Mouse (Mus musculus) urinary bladder, postnatal 25 days (tissue): ENCODE results near the gene Moxd2.

ENCODE experiments used
- DNase-seq: peaks from one replicate; pipeline ENCODE4 v3.0.0; 2022; ENCODE audit warnings: low spot score

Gene Moxd2

DNA sequence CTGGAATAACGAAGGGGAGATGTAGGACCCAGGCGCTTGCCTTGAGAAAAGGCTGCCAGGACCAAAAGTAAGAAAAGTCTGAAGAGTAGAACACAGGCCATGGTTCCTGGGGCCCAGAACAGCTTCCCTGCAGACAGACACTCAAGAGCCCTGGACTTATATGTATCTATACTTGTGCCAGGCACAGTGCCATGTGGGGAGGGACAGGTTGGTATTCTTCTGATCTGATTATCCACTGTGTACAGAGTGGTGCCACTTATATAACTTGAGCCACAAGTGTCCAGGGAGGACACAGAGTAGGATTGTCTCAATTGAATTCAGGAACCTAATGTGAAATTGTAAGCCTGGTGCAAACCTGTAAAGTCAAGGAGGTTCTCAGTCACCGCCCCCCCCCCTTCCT is at the start of gene Moxd2:
Gene Moxd2, minus strand, starts transcription at position 101 of the 400 bp plus-strand sequence.
- no peak for DNase-seq

DNA sequence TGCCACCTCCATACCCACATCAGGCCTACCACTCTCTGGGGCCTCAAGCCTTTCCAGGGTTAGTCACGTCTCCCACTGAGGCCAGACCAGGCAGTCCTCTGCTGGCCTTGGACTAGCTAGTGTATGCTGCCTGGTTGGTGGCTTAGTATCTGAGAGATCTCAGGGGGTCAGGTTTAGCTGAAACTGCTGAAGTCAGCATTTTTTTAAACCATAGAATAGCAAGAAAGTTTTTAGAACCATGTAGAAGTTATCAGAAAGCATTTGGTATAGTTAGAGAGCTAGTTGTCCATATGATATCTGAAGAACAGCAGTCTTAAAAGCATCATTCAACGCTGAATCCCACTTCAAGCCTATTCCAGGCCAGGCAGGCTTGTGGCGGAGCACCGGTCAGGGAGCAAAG is 32.7 kb upstream of the Moxd2 start:
- DNase-seq: no peak

- DNase-seq: no peak
Measured at GRCm38 (mm10) chr6:40900287-40900686, 13.0 kb upstream of the Moxd2 start, which contains the start of gene Prss58. Gene Prss58, minus strand, starts transcription at chr6:40900387.

DNA sequence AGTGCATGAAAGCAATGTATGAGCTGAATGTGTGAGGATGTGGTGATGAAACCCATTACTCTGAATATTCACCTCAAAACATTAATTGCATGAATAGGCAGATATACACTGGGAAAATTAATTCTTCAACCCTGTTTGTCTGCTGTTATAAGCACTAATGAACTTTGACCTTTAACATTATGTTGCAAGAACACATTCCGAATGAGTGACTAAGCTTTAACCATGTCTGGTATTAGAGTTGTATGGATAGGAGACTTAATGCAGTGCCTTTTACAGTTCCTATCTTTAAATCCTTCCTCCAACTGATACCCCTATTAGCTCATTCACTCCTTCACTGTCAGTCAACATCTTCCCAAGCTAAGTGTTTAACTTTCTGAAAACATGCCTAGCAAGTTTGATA is 7.4 kb upstream of the Moxd2 start:
- DNase-seq: no peak

DNA sequence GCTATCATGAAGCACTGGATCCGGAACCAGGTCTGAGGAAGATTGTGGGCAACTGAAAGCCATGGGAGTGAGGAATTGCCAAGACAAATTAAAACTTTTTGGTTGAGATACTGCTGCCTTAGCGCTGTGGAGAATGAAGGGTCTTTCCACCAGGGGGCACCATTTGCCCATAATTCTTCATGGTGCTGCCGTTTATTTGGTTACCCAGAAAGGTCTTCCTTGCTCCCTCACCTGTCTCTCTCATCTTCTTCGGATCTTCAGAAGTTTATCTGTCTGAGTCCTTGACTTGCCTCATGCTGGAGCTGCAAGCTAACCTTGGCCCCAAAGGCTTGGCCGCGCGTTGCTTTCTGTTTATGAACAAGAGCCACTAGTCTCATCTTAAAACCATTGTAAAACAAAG is 6.3 kb upstream of the Moxd2 start:
- DNase-seq: no peak

- no peak for DNase-seq
Measured at GRCm38 (mm10) chr6:40891754-40892153, 4.5 kb upstream of the Moxd2 start.

GRCm38 (mm10) chr6:40890973-40891372 is 3.7 kb upstream of the Moxd2 start:
- DNase-seq: no peak

DNA sequence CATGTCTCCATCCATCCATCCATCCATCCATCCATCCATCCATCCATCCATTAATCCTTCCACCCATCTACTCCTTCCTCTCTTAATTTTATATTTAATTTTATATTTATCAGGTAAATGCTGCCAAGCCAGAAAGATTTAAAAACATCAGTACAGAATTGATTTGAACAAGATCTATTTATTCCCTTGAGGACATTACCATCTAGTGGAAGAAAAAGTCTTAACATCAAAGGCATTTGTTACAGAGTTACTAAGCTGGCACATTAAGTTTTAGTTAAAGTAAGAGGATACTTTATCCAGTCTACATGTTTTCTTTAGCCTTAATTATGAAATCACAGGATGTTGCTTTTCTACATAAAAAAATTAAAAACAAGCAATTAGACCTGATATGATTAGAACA is 42.0 kb downstream of the Moxd2 start:
- DNase-seq: no peak
